Mouse (Mus musculus): ENCODE measurements at regions not wholly inside any gene's neighbourhood (a gene's known extent, or its start where the extent isn't known, plus 50 kb on each side); places are given as distances from the start of the nearest gene placed in this dataset.
A peak's percentile ranks its signal among the peaks of the same experiment; 100 is the strongest.

DNA sequence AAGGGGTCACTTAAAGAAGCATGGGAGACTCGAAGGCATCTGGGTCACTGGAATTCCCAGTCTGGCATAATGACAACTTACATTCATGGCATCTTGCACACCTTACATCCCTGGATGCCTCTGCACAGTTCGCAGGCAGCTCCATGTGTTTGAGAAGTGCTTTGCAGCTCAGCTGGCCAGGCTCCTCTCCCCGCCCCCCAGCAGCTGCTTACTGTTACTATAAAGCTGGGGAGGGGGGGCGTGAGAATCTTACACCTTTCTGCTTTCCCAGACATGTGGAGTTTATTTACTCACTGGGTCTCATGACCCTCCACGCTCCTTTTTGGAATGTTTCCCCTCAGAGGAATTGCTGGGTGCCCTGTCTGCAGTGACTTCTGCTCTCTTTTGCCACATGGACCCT, 299.4 kb downstream of the Gadd45g start:
- ATAC-seq (ENCODE audit: insufficient read depth, low FRiP score, low read depth), result no peak
- no peaks in the 10 kb centered on the region for H3K4me1 ChIP-seq
- no peak overlapping the region for H3K27ac ChIP-seq
- no peaks in the 10 kb centered on the region for H3K27me3 ChIP-seq (replicated peaks)
- no peak overlapping the region for H3K4me3 ChIP-seq (replicated peaks)
- H3K36me3 ChIP-seq, result no peaks in the 10 kb centered on the region
- no peak overlapping the region for H3K4me2 ChIP-seq
- no peaks in the 10 kb centered on the region for H3K9me3 ChIP-seq
- 64% methylated on average over 5 of the region's 5 CpGs for WGBS
- no peak overlapping the region for H3K9ac ChIP-seq

- H3K4me2 ChIP-seq, result no peak overlapping the region
- no peak overlapping the region for H3K4me3 ChIP-seq (replicated peaks)
- no peak overlapping the region for H3K27ac ChIP-seq
- peaks cover 17% of the 10 kb centered on the region for H3K4me1 ChIP-seq
- WGBS, result 83% methylated on average over 8 of the region's 8 CpGs
- no peak overlapping the region for H3K9ac ChIP-seq
- H3K36me3 ChIP-seq, result no peaks in the 10 kb centered on the region
- ATAC-seq (ENCODE audit: insufficient read depth, low FRiP score, low read depth), result no peak
- no peaks in the 10 kb centered on the region for H3K9me3 ChIP-seq
- H3K27me3 ChIP-seq (replicated peaks), result no peaks in the 10 kb centered on the region
Observed at GRCm38 (mm10) chr13:52150281-52150680, 303.8 kb downstream of the Gadd45g start.

- Histone ChIP-seq H3K9me3 (no peaks in the 10 kb centered on the region), H3K9ac (no peak overlapping the region), H3K4me2 (no peak overlapping the region), H3K36me3 (no peaks in the 10 kb centered on the region), H3K4me1 (peaks cover 23% of the 10 kb centered on the region), H3K27ac (peak overlapping the region; percentile 74), H3K27me3 (replicated peaks) (no peaks in the 10 kb centered on the region), H3K4me3 (replicated peaks) (no peak overlapping the region)
- peak; percentile 86 for ATAC-seq (ENCODE audit: insufficient read depth, low FRiP score, low read depth)
- 44% methylated on average over 11 of the region's 11 CpGs for WGBS
Observed at GRCm38 (mm10) chr13:52151777-52152176, 305.3 kb downstream of the Gadd45g start.

DNA sequence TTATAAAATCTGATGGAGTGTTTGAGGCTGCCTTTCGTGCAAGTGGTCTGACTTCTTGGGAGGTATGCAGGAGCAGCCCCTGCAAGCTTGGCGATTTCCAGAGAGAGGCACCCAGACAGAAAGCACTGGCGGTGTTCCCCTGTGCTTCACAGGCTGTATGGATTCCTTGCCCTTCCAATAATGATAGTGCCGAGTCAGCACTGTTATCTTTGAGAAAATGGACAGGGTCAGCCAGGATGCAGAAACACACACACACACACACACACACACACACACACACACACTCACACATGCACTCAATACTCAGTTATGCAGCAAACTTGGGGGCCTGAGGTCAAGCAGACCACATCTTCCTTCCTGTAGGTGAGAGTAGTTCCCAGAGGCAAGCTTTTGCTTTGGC, 305.7 kb downstream of the Gadd45g start:
- H3K36me3 ChIP-seq, result no peaks in the 10 kb centered on the region
- no peaks in the 10 kb centered on the region for H3K9me3 ChIP-seq
- H3K27ac ChIP-seq, result peak overlapping the region; percentile 74
- H3K9ac ChIP-seq, result no peak overlapping the region
- no peak overlapping the region for H3K4me3 ChIP-seq (replicated peaks)
- peaks cover 23% of the 10 kb centered on the region for H3K4me1 ChIP-seq
- no peaks in the 10 kb centered on the region for H3K27me3 ChIP-seq (replicated peaks)
- 20% methylated on average over 4 of the region's 4 CpGs for WGBS
- ATAC-seq (ENCODE audit: insufficient read depth, low FRiP score, low read depth), result no peak
- no peak overlapping the region for H3K4me2 ChIP-seq

DNA sequence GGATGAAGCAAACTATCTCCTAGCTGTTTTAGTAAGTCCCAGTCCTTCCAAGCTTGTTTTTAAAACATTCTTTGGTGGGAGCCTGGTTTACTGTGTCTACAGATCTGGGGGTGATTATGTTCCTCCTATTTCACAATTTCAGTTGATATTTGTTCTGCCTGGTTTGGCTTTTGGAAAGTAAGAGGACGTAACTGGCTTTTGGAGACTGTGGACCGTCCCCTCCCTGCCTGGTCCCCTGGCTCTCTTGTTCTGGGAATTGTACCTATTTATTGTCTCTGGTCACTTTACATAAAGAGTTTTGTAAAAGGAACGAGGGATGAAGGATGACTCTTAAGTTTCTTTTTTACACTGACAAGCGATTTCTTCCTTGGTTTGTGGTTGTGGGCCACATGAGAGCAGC, 306.6 kb downstream of the Gadd45g start:
- H3K4me1 ChIP-seq, result peaks cover 23% of the 10 kb centered on the region
- no peaks in the 10 kb centered on the region for H3K9me3 ChIP-seq
- WGBS, result 77% methylated on average over 4 of the region's 4 CpGs
- no peaks in the 10 kb centered on the region for H3K27me3 ChIP-seq (replicated peaks)
- no peak for ATAC-seq (ENCODE audit: insufficient read depth, low FRiP score, low read depth)
- no peak overlapping the region for H3K4me2 ChIP-seq
- no peak overlapping the region for H3K4me3 ChIP-seq (replicated peaks)
- H3K27ac ChIP-seq, result no peak overlapping the region
- H3K9ac ChIP-seq, result no peak overlapping the region
- H3K36me3 ChIP-seq, result no peaks in the 10 kb centered on the region

DNA sequence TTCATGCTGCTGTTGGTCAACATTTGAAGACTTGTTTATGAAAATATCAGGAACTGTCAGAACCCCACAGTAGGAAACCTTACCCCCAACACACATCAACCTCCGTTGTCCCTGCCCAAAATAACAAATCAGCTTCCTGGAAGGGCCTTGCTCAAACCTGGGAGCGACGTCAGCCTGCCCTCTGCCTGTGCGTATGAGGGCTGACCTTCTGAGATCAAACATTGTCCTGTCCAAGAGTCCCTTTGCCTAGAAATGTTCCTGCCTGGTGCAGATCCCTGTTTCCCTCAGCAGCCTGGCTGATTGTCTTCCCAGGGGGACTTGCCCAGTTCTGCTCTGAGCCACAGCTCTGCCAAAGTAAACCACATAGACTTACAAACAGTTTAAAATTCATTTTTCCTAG, 307.1 kb downstream of the Gadd45g start:
- Histone ChIP-seq H3K4me3 (replicated peaks) (no peak overlapping the region), H3K27me3 (replicated peaks) (no peaks in the 10 kb centered on the region), H3K9me3 (no peaks in the 10 kb centered on the region), H3K9ac (no peak overlapping the region), H3K4me1 (peaks cover 23% of the 10 kb centered on the region), H3K36me3 (no peaks in the 10 kb centered on the region), H3K27ac (no peak overlapping the region), H3K4me2 (no peak overlapping the region)
- ATAC-seq (ENCODE audit: insufficient read depth, low FRiP score, low read depth), result no peak
- 58% methylated on average over 4 of the region's 4 CpGs for WGBS

DNA sequence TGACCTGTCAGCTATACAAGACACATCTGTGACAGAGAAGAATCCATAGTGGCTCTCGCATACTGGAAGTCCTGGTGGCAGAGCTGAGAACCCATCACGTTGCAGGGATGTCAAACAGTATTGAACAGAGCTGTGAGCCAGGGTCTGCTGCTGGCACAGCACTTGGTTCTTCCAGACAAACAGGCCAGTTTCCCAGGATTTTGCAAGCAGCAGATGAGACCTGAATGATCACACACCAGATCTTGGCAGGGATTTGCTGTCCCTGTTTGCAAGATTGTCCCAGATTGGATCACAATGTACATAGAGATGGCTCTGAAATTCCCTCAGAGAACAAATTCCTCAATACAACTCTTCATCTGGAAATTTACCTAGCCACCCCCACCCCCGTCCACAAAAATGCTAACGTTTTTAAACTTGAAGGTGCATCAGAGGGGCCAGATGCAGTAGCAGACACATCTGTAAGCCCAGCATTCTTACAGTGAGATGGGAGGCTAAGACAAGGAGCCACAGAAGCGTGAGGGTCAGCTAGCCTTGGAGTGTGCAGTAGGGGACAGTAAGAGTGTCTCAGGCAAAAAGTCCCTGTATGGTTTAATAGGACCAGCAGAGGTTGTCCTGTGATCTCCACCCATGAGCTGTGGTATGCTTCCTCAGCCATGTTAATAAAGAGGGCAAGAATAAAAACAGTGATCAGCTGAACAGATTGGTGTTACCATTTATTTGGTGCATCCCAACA, 307.8 kb downstream of the Gadd45g start:
- Histone ChIP-seq H3K4me1 (peaks cover 23% of the 10 kb centered on the region), H3K4me3 (replicated peaks) (no peak overlapping the region), H3K36me3 (no peaks in the 10 kb centered on the region), H3K27me3 (replicated peaks) (no peaks in the 10 kb centered on the region), H3K9me3 (no peaks in the 10 kb centered on the region), H3K9ac (no peak overlapping the region), H3K27ac (no peak overlapping the region), H3K4me2 (no peak overlapping the region)
- ATAC-seq (ENCODE audit: insufficient read depth, low FRiP score, low read depth), result no peak
- WGBS, result 53% methylated on average over 5 of the region's 5 CpGs

- H3K27ac ChIP-seq, result peak overlapping the region; percentile 38; the same call in 1 of the 2 replicates
- WGBS, result 26% methylated on average over 14 of the region's 14 CpGs
- peak overlapping the region; percentile 24 for H3K4me2 ChIP-seq
- H3K4me1 ChIP-seq, result peaks cover 23% of the 10 kb centered on the region
- no peaks in the 10 kb centered on the region for H3K27me3 ChIP-seq (replicated peaks)
- no peak overlapping the region for H3K4me3 ChIP-seq (replicated peaks)
- peak; percentile 49; the same call in 1 of the 2 replicates for ATAC-seq (ENCODE audit: insufficient read depth, low FRiP score, low read depth)
- no peaks in the 10 kb centered on the region for H3K9me3 ChIP-seq
- H3K9ac ChIP-seq, result no peak overlapping the region
- H3K36me3 ChIP-seq, result no peaks in the 10 kb centered on the region
Observed at GRCm38 (mm10) chr13:52154844-52155587, 308.5 kb downstream of the Gadd45g start.

DNA sequence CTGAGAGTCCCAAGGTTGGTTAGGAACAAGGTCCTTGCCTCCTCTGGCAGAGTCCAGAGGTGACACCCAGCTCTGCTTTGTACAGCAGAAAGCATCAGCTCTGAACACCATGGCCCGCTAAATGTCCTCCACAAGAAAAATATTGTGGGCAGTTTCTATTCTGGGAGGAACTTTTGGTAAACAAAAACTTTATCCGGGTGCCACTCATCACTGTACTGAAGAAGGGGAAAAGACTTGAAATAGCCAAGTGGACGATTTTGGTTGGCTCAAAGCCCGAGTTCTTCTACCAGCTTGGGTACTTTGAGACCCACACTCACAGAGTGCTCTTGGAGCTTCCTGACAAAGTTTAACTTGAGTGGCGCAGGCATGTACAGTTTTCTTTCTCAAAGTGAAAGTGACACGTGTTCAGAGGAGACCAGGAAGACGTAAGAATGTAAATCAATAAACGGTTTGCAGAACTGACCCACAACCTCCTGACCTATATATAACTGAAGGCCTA, 309.2 kb downstream of the Gadd45g start:
- no peaks in the 10 kb centered on the region for H3K9me3 ChIP-seq
- H3K36me3 ChIP-seq, result no peaks in the 10 kb centered on the region
- 0 out of 2 replicates have a peak overlapping the region, but pooled peaks have one; percentile 7 for H3K4me2 ChIP-seq
- peak overlapping the region; percentile 38; the same call in 1 of the 2 replicates for H3K27ac ChIP-seq
- H3K27me3 ChIP-seq (replicated peaks), result no peaks in the 10 kb centered on the region
- H3K4me3 ChIP-seq (replicated peaks), result no peak overlapping the region
- no peak for ATAC-seq (ENCODE audit: insufficient read depth, low FRiP score, low read depth)
- peaks cover 23% of the 10 kb centered on the region for H3K4me1 ChIP-seq
- 41% methylated on average over 8 of the region's 8 CpGs for WGBS
- H3K9ac ChIP-seq, result no peak overlapping the region

DNA sequence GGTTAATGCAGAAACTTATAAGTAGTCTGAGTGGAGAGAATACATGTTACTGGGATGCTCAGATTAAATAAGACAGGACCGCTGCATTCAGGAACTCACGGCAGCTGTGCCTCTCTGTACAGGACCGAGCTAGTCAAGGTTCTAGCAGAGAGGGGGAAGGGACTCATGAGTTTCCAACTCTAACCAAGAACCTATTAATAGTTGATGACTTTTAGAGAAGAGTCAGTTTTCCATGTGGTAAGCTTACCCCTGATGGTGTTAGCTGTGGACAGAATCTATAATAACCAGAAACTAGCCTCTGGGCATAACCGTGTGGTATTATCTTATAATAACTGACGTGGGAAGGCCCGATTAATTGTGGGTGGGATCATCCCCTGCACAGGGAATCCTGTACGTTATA, 316.2 kb downstream of the Gadd45g start:
- Histone ChIP-seq H3K9me3 (no peaks in the 10 kb centered on the region), H3K4me2 (no peak overlapping the region), H3K36me3 (no peaks in the 10 kb centered on the region), H3K27me3 (replicated peaks) (no peaks in the 10 kb centered on the region), H3K27ac (no peak overlapping the region), H3K4me3 (replicated peaks) (no peak overlapping the region), H3K9ac (no peak overlapping the region), H3K4me1 (no peaks in the 10 kb centered on the region)
- WGBS, result 84% methylated on average over 7 of the region's 7 CpGs
- ATAC-seq (ENCODE audit: insufficient read depth, low FRiP score, low read depth), result no peak

GRCm38 (mm10) chr13:52165531-52165930, 319.1 kb downstream of the Gadd45g start:
- Histone ChIP-seq H3K9me3 (no peaks in the 10 kb centered on the region), H3K36me3 (no peaks in the 10 kb centered on the region), H3K9ac (no peak overlapping the region), H3K27me3 (replicated peaks) (no peaks in the 10 kb centered on the region), H3K27ac (no peak overlapping the region), H3K4me3 (replicated peaks) (no peak overlapping the region), H3K4me2 (no peak overlapping the region), H3K4me1 (no peaks in the 10 kb centered on the region)
- ATAC-seq (ENCODE audit: insufficient read depth, low FRiP score, low read depth), result no peak
- WGBS, result 94% methylated on average over 1 of the region's 1 CpGs

DNA sequence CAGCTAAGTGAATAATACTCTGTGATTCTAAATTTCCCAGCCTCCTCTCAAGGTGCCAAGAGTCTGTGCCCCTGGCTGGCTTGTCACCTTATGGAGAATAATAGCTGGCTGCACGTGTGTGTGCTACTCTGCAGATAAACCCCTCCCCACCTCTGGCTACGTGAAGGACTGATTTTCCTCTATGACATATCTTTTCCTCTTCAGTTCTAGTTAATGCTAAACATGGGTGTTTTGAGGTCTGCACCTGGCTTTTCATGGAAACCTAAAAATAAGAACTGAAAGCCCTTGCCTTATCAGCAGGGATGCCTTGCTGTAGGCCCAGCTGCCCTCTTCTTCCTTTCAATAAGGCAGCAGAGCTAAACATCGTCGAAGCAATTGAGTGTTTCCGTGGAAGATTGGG, 321.5 kb downstream of the Gadd45g start:
- Histone ChIP-seq H3K9me3 (no peaks in the 10 kb centered on the region), H3K27ac (no peak overlapping the region), H3K36me3 (no peaks in the 10 kb centered on the region), H3K9ac (no peak overlapping the region), H3K4me2 (no peak overlapping the region), H3K27me3 (replicated peaks) (no peaks in the 10 kb centered on the region), H3K4me3 (replicated peaks) (no peak overlapping the region), H3K4me1 (no peaks in the 10 kb centered on the region)
- no peak for ATAC-seq (ENCODE audit: insufficient read depth, low FRiP score, low read depth)
- 61% methylated on average over 5 of the region's 5 CpGs for WGBS
